Mouse (Mus musculus) neutrophil, adult 5-6 weeks (primary cell): ENCODE measurements around the gene Zfp266. TPM values are rescaled to one million over a fixed set of nuclear protein-coding genes. Genes with fewer than 3 reads are reported as not detected.
"Not testable (repeated sequence)": the region's sequence is repeated elsewhere in the genome, so short reads cannot be mapped to it uniquely, and the experiment has no call there.

ENCODE experiments used
- ATAC-seq: fragments of 151-379, 151-347 bp; 2 replicates; pipeline ENCODE4 v1.8.0; 2017; ENCODE audit warnings: mild to moderate bottlenecking, moderate TSS enrichment; ENCODE audit not compliant: insufficient number of reproducible peaks, poor library complexity, low FRiP score, severe bottlenecking; ENCODE audit errors: extremely low read depth
- total RNA-seq: library from RNA; stranded (forward); fragments of 200-1000 nt; gene quantifications from 2 replicates; pipeline ENCODE4 v1.2.3, GENCODE M21; 2017

The Zfp266 gene
- 21.5 and 29.0 TPM in 2 replicates for total RNA-seq

- ATAC-seq: peak; percentile 79
These were observed at the start of gene Zfp266 for GRCm38 (mm10) chr9:20521306-20521957. TSS of gene Zfp266 (minus strand) at chr9:20521417.

GRCm38 (mm10) chr9:20565326-20566030 is 44.3 kb upstream of the Zfp266 start:
- not testable (repeated sequence) for ATAC-seq

- ATAC-seq: no peak
These were observed 41.0 kb upstream of the Zfp266 start for GRCm38 (mm10) chr9:20562177-20562576.

- ATAC-seq: no peak
These were observed 31.5 kb upstream of the Zfp266 start for GRCm38 (mm10) chr9:20552698-20553097.

GRCm38 (mm10) chr9:20551781-20552275 is 30.6 kb upstream of the Zfp266 start:
- ATAC-seq: no peak

GRCm38 (mm10) chr9:20545151-20545550 is 23.9 kb upstream of the Zfp266 start:
- ATAC-seq: no peak

DNA sequence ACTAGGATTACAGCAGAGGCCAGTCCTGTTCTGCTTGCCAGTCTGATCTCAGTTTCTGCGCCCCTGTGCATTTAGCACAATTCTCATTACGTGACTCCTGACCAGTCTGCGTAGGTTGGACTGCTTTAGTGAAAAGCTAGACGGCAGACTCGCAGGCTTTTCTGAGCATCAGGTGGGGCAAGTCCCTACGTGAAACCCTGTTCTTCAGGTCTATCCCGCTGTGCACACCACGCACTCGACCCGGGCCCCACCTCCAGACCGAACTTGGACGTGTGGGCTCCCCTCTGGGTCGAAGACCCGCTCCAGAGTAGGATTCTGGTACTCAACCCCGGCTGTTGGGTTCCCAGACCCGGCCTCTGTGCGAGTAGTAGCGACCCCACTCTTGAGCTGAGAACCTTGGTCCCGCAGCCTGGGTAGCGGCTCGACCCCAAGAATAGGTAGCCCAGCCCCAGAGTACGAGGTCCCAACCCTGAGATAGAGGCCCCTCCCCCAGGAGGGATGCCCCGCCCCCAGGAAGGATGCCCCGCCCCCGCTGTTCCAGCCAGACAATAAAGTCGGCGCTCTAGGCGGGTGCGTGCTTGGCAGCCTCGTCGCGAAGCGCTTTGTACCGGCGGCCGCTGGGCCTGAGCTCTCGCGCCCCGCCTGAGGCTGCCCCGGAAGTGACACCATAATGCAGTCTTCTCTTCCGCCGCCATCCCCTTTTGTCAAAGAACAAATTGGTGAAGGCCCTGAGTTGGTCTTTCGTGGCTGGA is 23.0 kb upstream of the Zfp266 start:
- ATAC-seq: peak; percentile 72

- ATAC-seq: no peak
These were observed 22.3 kb upstream of the Zfp266 start for GRCm38 (mm10) chr9:20543496-20543895.

- no peak for ATAC-seq
These were observed 15.4 kb upstream of the Zfp266 start for GRCm38 (mm10) chr9:20536598-20536997.

DNA sequence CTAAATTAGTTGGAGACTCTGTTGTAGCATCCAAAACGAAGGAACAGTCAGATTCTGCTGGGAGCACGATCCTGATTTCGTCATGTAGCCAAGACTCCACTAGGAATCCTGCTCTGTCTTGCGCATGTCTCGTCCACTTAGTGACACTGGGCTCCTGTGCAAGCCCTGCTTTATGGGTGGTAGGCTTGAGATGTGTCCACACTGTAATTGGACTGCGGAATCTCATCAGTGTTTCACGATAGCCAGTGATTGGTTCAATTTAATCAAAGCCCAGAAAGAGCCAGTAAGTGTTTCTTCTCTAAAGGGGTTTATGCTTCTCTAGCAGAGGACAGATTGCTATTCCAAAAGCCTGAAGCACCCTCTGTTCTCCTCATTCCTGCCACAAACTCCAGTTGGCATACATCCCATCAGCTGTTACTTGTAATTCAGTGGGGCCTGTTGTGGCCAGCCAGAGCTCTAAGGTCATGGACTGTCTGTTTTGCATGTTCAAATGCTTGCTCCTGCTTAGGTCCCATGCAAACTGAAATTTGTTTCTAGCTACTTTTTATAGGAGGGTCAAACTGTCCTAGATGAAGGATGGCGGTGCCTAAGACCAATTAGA is 13.2 kb upstream of the Zfp266 start:
- ATAC-seq: no peak

DNA sequence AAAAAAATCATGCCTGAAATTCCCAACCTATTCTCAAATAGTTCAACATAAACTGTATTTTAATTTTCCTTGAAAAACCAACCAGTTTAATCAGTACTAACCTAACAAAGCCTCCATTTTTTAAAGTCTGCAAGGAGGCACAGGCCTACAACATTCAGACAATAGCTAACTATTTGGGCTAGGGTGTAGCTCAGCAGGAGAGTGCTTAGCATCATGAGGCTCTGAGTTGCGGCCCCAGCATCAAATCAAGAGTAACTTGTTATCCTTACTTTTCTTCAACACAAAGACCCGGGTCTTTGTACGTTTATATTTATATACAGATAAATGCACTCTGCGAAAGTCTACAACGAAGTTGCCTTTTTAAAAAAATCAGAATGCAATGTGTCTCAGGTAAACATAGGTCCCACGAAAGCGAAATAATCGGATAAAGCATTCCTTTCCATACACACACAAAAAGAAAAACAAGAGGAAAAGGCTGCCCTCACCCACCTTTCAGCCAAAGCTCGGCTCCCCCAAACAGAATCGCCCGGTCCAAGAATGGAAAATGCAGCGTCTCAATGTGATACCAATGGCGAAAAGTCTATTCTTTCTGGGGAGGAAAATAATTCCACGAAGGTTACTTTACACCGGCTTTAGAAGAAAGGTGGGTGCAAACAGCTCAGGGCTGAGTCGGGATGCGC is 546 bp downstream of the Zfp266 start:
- no peak for ATAC-seq

- no peak for ATAC-seq
These were observed 1.3 kb downstream of the Zfp266 start for GRCm38 (mm10) chr9:20519949-20520348.

GRCm38 (mm10) chr9:20518708-20519107 is 2.5 kb downstream of the Zfp266 start:
- no peak for ATAC-seq

DNA sequence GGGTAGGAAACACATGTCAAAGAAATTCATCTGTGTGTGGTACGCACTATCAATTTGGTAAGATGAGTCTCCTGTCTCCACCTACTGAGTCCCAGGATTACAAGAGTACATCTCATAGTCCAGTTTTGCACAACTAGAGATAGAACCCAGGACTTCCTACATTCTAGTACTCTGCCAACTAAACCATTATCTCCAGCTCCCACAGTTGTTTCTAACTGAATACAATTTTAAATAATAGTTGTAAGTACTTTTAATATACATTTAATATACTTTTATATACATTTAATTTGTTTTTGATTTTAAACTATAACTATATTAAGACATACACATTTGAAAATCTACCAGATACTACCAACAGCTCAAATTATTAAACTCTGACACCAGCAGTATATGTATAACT is 3.5 kb downstream of the Zfp266 start:
- no peak for ATAC-seq

GRCm38 (mm10) chr9:20514016-20514415 is 7.2 kb downstream of the Zfp266 start:
- no peak for ATAC-seq

DNA sequence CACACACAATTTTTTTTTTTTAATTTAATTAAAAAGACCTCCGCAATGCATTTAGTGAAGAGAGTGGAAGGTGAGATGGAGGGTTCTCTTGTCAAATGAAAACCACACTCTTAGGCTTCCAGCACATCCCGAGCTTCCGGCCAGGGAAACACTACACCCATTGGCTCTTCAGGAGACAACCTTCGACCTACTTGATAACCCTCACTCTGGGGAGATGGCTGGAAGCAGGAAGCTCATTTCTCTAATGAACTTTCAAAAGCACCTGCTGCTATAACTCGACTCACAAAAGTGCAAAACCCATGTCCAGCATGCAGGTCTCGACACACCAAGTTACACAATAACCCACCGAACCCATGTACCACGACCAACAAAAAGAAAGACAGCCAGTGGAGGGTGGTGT is 8.5 kb downstream of the Zfp266 start:
- ATAC-seq: no peak

- ATAC-seq: no peak
These were observed 9.6 kb downstream of the Zfp266 start for GRCm38 (mm10) chr9:20511645-20512044.

GRCm38 (mm10) chr9:20510346-20510745 is 10.9 kb downstream of the Zfp266 start:
- ATAC-seq: no peak

- ATAC-seq: no peak
These were observed 11.5 kb downstream of the Zfp266 start for GRCm38 (mm10) chr9:20509676-20510075.
